ENCODE assay signal across 2 mouse cellular contexts in genomic region chr5:148559261-148559958, GRCm38 (mm10).
A peak's percentile ranks its signal among the peaks of the same experiment; 100 is the strongest.
TF ChIP-seq lines count a peak whose summit lies in the region.

No protein-coding gene starts in this region.

TF ChIP-seq in CH12.LX, 34 proteins besides CTCF, POLR2A, EP300 and RAD21 (continued from another document):
- peak; percentile 83 for TF ChIP-seq ZNF384 (IDR thresholded peaks at IDR 0.05; ENCODE audit: low read depth, low read length)
- TF ChIP-seq JUN (IDR thresholded peaks at IDR 0.05; ENCODE audit: insufficient read depth, low read depth, low read length) = peak; percentile 54; the same call in 1 of the 2 replicates
- 0 out of 2 replicates have a peak, but pooled peaks have one; percentile 41 for TF ChIP-seq JUND (conservative IDR thresholded peaks at IDR 0.05; ENCODE audit: low read depth, low read length)
- no peak for TF ChIP-seq USF1 (IDR thresholded peaks at IDR 0.05; ENCODE audit: low read depth, low read length)
- no peak for TF ChIP-seq MYC (IDR thresholded peaks at IDR 0.05; ENCODE audit: low read depth, low read length)
- no peak for TF ChIP-seq MAZ (IDR thresholded peaks at IDR 0.05; ENCODE audit: low read depth, low read length)

TF ChIP-seq in MEL, 35 proteins besides CTCF, POLR2A, EP300 and RAD21 (continued from another document):
- TF ChIP-seq MEF2A (IDR thresholded peaks at IDR 0.05; ENCODE audit: extremely low read depth, insufficient replicate concordance, low read depth, low read length, poor library complexity, severe bottlenecking) (no peak), ELF1 (IDR thresholded peaks at IDR 0.05; ENCODE audit: low read depth, low read length) (0 out of 2 replicates have a peak, but pooled peaks have one; percentile 35), E2F4 (IDR thresholded peaks at IDR 0.05; ENCODE audit: borderline replicate concordance, low read depth, low read length) (no peak)
